Mouse (Mus musculus) cerebellum, postnatal 25 days (tissue): ENCODE results near the gene Eya2.

Source experiments
- DNase-seq, 2 experiments: peaks; one replicate each; pipeline ENCODE4 v3.0.0; 2021; ENCODE audit warnings: mixed read lengths in 2 of 2

Gene Eya2

GRCm38 (mm10) chr2:165596141-165596540 is 1.3 kb downstream of the Eya2 start:
- no peak for DNase-seq

GRCm38 (mm10) chr2:165597536-165597935 is 2.7 kb downstream of the Eya2 start:
- DNase-seq = no peak

- no peak for DNase-seq
These were observed 3.3 kb downstream of the Eya2 start for GRCm38 (mm10) chr2:165598139-165598538.

GRCm38 (mm10) chr2:165599566-165599965 is 4.7 kb downstream of the Eya2 start:
- DNase-seq = no peak

- no peak for DNase-seq
These were observed 6.1 kb downstream of the Eya2 start for GRCm38 (mm10) chr2:165600926-165601325.

- DNase-seq = no peak
These were observed 6.8 kb downstream of the Eya2 start for GRCm38 (mm10) chr2:165601605-165602004.

- no peak for DNase-seq
These were observed 8.9 kb downstream of the Eya2 start for GRCm38 (mm10) chr2:165603775-165604174.

- no peak for DNase-seq
These were observed 16.9 kb downstream of the Eya2 start for GRCm38 (mm10) chr2:165611551-165612253.

GRCm38 (mm10) chr2:165613741-165614339 is 19.0 kb downstream of the Eya2 start:
- DNase-seq = no peak

GRCm38 (mm10) chr2:165621488-165621887 is 26.7 kb downstream of the Eya2 start:
- no peak for DNase-seq

GRCm38 (mm10) chr2:165622596-165622995 is 27.8 kb downstream of the Eya2 start:
- no peak for DNase-seq

GRCm38 (mm10) chr2:165626826-165627225 is 32.0 kb downstream of the Eya2 start:
- DNase-seq = no peak

GRCm38 (mm10) chr2:165627974-165628373 is 33.1 kb downstream of the Eya2 start:
- DNase-seq = peak; percentile 87 to 92

- DNase-seq = peak; percentile 71 to 75
These were observed 35.1 kb downstream of the Eya2 start for GRCm38 (mm10) chr2:165629900-165630299.

- peak; percentile 66 to 71 for DNase-seq
These were observed 38.4 kb downstream of the Eya2 start for GRCm38 (mm10) chr2:165633011-165633785.

GRCm38 (mm10) chr2:165634481-165634880 is 39.6 kb downstream of the Eya2 start:
- peak; percentile 86 to 90 for DNase-seq

- DNase-seq = peak in 1 of 2 experiments; percentile 49
These were observed 44.4 kb downstream of the Eya2 start for GRCm38 (mm10) chr2:165639075-165639755.

- DNase-seq = peak; percentile 72 to 81
These were observed 47.2 kb downstream of the Eya2 start for GRCm38 (mm10) chr2:165641909-165642505.

- DNase-seq = no peak
These were observed 48.8 kb downstream of the Eya2 start for GRCm38 (mm10) chr2:165643596-165643995.

GRCm38 (mm10) chr2:165644057-165644456 is 49.2 kb downstream of the Eya2 start:
- DNase-seq = peak; percentile 59 to 69

GRCm38 (mm10) chr2:165651031-165651430 is 56.2 kb downstream of the Eya2 start:
- DNase-seq = no peak

- peak; percentile 35 to 44 for DNase-seq
These were observed 57.4 kb downstream of the Eya2 start for GRCm38 (mm10) chr2:165652281-165652680.
